Mouse (Mus musculus) neural tube, embryonic 14.5 days (tissue): ENCODE measurements at regions not wholly inside any gene's neighbourhood (a gene's known extent, or its start where the extent isn't known, plus 50 kb on each side); places are given as distances from the start of the nearest gene placed in this dataset.

ENCODE experiments used
- ATAC-seq: fragments of 200-750 bp; cut with Nextera tagmentation; 2 replicates; pipeline ENCODE4 v1.8.0; 2017; ENCODE audit warnings: low read depth, mild to moderate bottlenecking, moderate TSS enrichment, moderate library complexity
- H3K27ac ChIP-seq: fragments of 300-500 bp; sonication (generic); 2 replicates; pipeline ENCODE4 v1.5.1; 2014; ENCODE audit warnings: low read depth, mild to moderate bottlenecking, control low read depth, low read length, moderate library complexity, mixed read lengths
- H3K27me3 ChIP-seq: fragments of 300-500 bp; sonication (generic); 2 replicates; pipeline ENCODE4 v1.6.1; 2014; ENCODE audit warnings: low read length; ENCODE audit not compliant: control insufficient read depth, insufficient read depth
- H3K36me3 ChIP-seq: fragments of 300-500 bp; sonication (generic); 2 replicates; pipeline ENCODE4 v1.6.1; 2014; ENCODE audit warnings: low read length, mixed read lengths; ENCODE audit not compliant: control insufficient read depth, insufficient read depth
- H3K4me1 ChIP-seq: fragments of 300-500 bp; sonication (generic); 2 replicates; pipeline ENCODE4 v1.6.1; 2014; ENCODE audit warnings: low read length; ENCODE audit not compliant: control insufficient read depth, insufficient read depth
- H3K4me2 ChIP-seq: fragments of 300-500 bp; sonication (generic); 2 replicates; pipeline ENCODE4 v1.6.1; 2014; ENCODE audit warnings: mild to moderate bottlenecking, low read depth, low read length, control low read depth
- H3K4me3 ChIP-seq: fragments of 300-500 bp; sonication (generic); 2 replicates; pipeline ENCODE4 v1.5.1; 2014; ENCODE audit warnings: low read depth, low read length, control low read depth, mixed read lengths
- H3K9ac ChIP-seq: fragments of 300-500 bp; sonication (generic); replicated peaks from 2 replicates; pipeline ENCODE4 v1.6.1; 2014; ENCODE audit warnings: low read depth, mild to moderate bottlenecking, control low read depth, low read length, mixed read lengths
- H3K9me3 ChIP-seq: fragments of 300-500 bp; sonication (generic); 2 replicates; pipeline ENCODE4 v1.6.1; 2016; ENCODE audit warnings: low read length; ENCODE audit not compliant: control insufficient read depth
- WGBS: fragments of 180-500 bp; shearing (Covaris S2); extraction: QIAGEN DNeasy Blood & Tissue Kit; methylation state at CpG from one replicate; pipeline ENCODE4 v1.1.7; 2014; 5-methylcytosine and 5-hydroxymethylcytosine counted together

- no peaks in the 10 kb centered on the region for H3K36me3 ChIP-seq
- no peak overlapping the region for H3K4me2 ChIP-seq
- no peaks in the 10 kb centered on the region for H3K9me3 ChIP-seq
- no peak overlapping the region for H3K4me3 ChIP-seq
- H3K27ac ChIP-seq: no peak overlapping the region
- no peak overlapping the region for H3K9ac ChIP-seq
- 72% methylated on average over 16 of the region's 16 CpGs for WGBS
- no peaks in the 10 kb centered on the region for H3K27me3 ChIP-seq
- no peak for ATAC-seq
- no peaks in the 10 kb centered on the region for H3K4me1 ChIP-seq
Measured at GRCm38 (mm10) chr4:135002091-135002925, 71.6 kb downstream of the Syf2 start.

- Histone ChIP-seq H3K27ac (no peak overlapping the region), H3K4me3 (no peak overlapping the region), H3K4me2 (no peak overlapping the region), H3K27me3 (no peaks in the 10 kb centered on the region), H3K36me3 (no peaks in the 10 kb centered on the region), H3K9me3 (no peaks in the 10 kb centered on the region), H3K9ac (no peak overlapping the region), H3K4me1 (no peaks in the 10 kb centered on the region)
- 76% methylated on average over 6 of the region's 6 CpGs for WGBS
- no peak for ATAC-seq
Measured at GRCm38 (mm10) chr4:135011365-135011764, 80.7 kb downstream of the Syf2 start.

- ATAC-seq: no peak
- Histone ChIP-seq H3K27me3 (no peaks in the 10 kb centered on the region), H3K27ac (no peak overlapping the region), H3K9me3 (no peaks in the 10 kb centered on the region), H3K4me1 (no peaks in the 10 kb centered on the region), H3K9ac (no peak overlapping the region), H3K4me3 (no peak overlapping the region), H3K4me2 (no peak overlapping the region), H3K36me3 (no peaks in the 10 kb centered on the region)
- 69% methylated on average over 4 of the region's 4 CpGs for WGBS
Measured at GRCm38 (mm10) chr4:135012945-135013344, 82.2 kb downstream of the Syf2 start.

- Histone ChIP-seq H3K36me3 (no peaks in the 10 kb centered on the region), H3K9ac (no peak overlapping the region), H3K4me3 (no peak overlapping the region), H3K4me1 (no peaks in the 10 kb centered on the region), H3K27me3 (no peaks in the 10 kb centered on the region), H3K4me2 (no peak overlapping the region), H3K27ac (no peak overlapping the region), H3K9me3 (no peaks in the 10 kb centered on the region)
- 66% methylated on average over 2 of the region's 2 CpGs for WGBS
- no peak for ATAC-seq
Measured at GRCm38 (mm10) chr4:135013932-135014331, 83.2 kb downstream of the Syf2 start.

- Histone ChIP-seq H3K9me3 (no peaks in the 10 kb centered on the region), H3K4me1 (no peaks in the 10 kb centered on the region), H3K27ac (no peak overlapping the region), H3K9ac (no peak overlapping the region), H3K27me3 (no peaks in the 10 kb centered on the region), H3K4me3 (no peak overlapping the region), H3K36me3 (no peaks in the 10 kb centered on the region), H3K4me2 (no peak overlapping the region)
- 26% methylated on average over 8 of the region's 8 CpGs for WGBS
- no peak for ATAC-seq
Measured at GRCm38 (mm10) chr4:135018018-135018417, 87.3 kb downstream of the Syf2 start.

- no peak for ATAC-seq
- H3K4me1 ChIP-seq: no peaks in the 10 kb centered on the region
- no peaks in the 10 kb centered on the region for H3K36me3 ChIP-seq
- 53% methylated on average over 2 of the region's 2 CpGs for WGBS
- no peak overlapping the region for H3K4me2 ChIP-seq
- H3K9me3 ChIP-seq: no peaks in the 10 kb centered on the region
- H3K9ac ChIP-seq: no peak overlapping the region
- no peak overlapping the region for H3K4me3 ChIP-seq
- H3K27ac ChIP-seq: no peak overlapping the region
- H3K27me3 ChIP-seq: no peaks in the 10 kb centered on the region
Measured at GRCm38 (mm10) chr4:135019120-135019519, 88.4 kb downstream of the Syf2 start.

GRCm38 (mm10) chr4:135020262-135020991 lies 89.7 kb downstream of the Syf2 start:
- no peak overlapping the region for H3K4me3 ChIP-seq
- H3K36me3 ChIP-seq: no peaks in the 10 kb centered on the region
- no peak overlapping the region for H3K9ac ChIP-seq
- no peak for ATAC-seq
- no peaks in the 10 kb centered on the region for H3K4me1 ChIP-seq
- no peak overlapping the region for H3K27ac ChIP-seq
- H3K9me3 ChIP-seq: no peaks in the 10 kb centered on the region
- H3K4me2 ChIP-seq: no peak overlapping the region
- H3K27me3 ChIP-seq: no peaks in the 10 kb centered on the region
- WGBS: 90% methylated on average over 8 of the region's 8 CpGs

GRCm38 (mm10) chr4:135023200-135023599 lies 92.5 kb downstream of the Syf2 start:
- no peaks in the 10 kb centered on the region for H3K9me3 ChIP-seq
- 96% methylated on average over 5 of the region's 5 CpGs for WGBS
- ATAC-seq: no peak

GRCm38 (mm10) chr4:135025802-135026201 lies 94.7 kb upstream of the Runx3 start:
- Histone ChIP-seq H3K27ac (no peak overlapping the region; the same call in 1 of the 2 replicates), H3K27me3 (no peaks in the 10 kb centered on the region), H3K4me1 (no peaks in the 10 kb centered on the region), H3K9ac (no peak overlapping the region), H3K9me3 (no peaks in the 10 kb centered on the region), H3K4me2 (0 out of 2 replicates have a peak overlapping the region, but pooled peaks have one; percentile 4), H3K4me3 (no peak overlapping the region), H3K36me3 (no peaks in the 10 kb centered on the region)
- peak; percentile 58; the same call in 1 of the 2 replicates for ATAC-seq
- 42% methylated on average over 18 of the region's 18 CpGs for WGBS

More at GRCm38 (mm10) chr4:135023200-135023599, 92.5 kb downstream of the Syf2 start:
- Histone ChIP-seq H3K9ac (no peak overlapping the region), H3K4me2 (no peak overlapping the region), H3K27ac (no peak overlapping the region), H3K4me1 (no peaks in the 10 kb centered on the region), H3K36me3 (no peaks in the 10 kb centered on the region), H3K4me3 (no peak overlapping the region), H3K27me3 (no peaks in the 10 kb centered on the region)
